Mouse (Mus musculus) midbrain, embryonic 12.5 days (tissue): ENCODE measurements around the gene Rhcg. TPM values are rescaled to one million over a fixed set of nuclear protein-coding genes. Genes with fewer than 3 reads are reported as not detected.

ENCODE experiments used
- ATAC-seq: fragments of 200-750 bp; cut with Nextera tagmentation; 2 replicates; pipeline ENCODE4 v1.8.0; 2017; ENCODE audit warnings: low read depth, moderate TSS enrichment, moderate library complexity; ENCODE audit not compliant: low FRiP score
- H3K27ac ChIP-seq: fragments of 300-500 bp; sonication (generic); replicated peaks from 2 replicates; pipeline ENCODE4 v1.5.1; 2016; ENCODE audit warnings: mild to moderate bottlenecking
- H3K27me3 ChIP-seq: fragments of 300-500 bp; sonication (generic); 2 replicates; pipeline ENCODE4 v1.6.1; 2016; ENCODE audit warnings: mild to moderate bottlenecking
- H3K36me3 ChIP-seq: fragments of 300-500 bp; sonication (generic); 2 replicates; pipeline ENCODE4 v1.6.1; 2016
- H3K4me1 ChIP-seq: fragments of 300-500 bp; sonication (generic); 2 replicates; pipeline ENCODE4 v1.6.1; 2016
- H3K4me2 ChIP-seq: fragments of 300-500 bp; sonication (generic); replicated peaks from 2 replicates; pipeline ENCODE4 v1.6.1; 2016; ENCODE audit warnings: mild to moderate bottlenecking, moderate library complexity
- H3K4me3 ChIP-seq: fragments of 300-500 bp; sonication (generic); 2 replicates; pipeline ENCODE4 v1.5.1; 2016; ENCODE audit warnings: mild to moderate bottlenecking
- H3K9ac ChIP-seq: fragments of 300-500 bp; sonication (generic); replicated peaks from 2 replicates; pipeline ENCODE4 v1.6.1; 2016; ENCODE audit warnings: mild to moderate bottlenecking, moderate library complexity
- H3K9me3 ChIP-seq: fragments of 300-500 bp; sonication (generic); 2 replicates; pipeline ENCODE4 v1.6.1; 2016; ENCODE audit warnings: mild to moderate bottlenecking
- WGBS: fragments of 180-500 bp; shearing (Covaris S2); methylation state at CpG from one replicate; pipeline ENCODE4 v1.1.7; 2016; 5-methylcytosine and 5-hydroxymethylcytosine counted together
- polyA plus RNA-seq: library from polyadenylated mRNA; unstranded; fragments of >200 nt; fragmentation: Nextera tagmentation; extraction: Ambion mirVana; gene quantifications from 2 replicates; pipeline ENCODE4 v1.2.1, GENCODE M21; 2016

The Rhcg gene
- polyA plus RNA-seq, result 1.5 and 2.2 TPM in 2 replicates

DNA sequence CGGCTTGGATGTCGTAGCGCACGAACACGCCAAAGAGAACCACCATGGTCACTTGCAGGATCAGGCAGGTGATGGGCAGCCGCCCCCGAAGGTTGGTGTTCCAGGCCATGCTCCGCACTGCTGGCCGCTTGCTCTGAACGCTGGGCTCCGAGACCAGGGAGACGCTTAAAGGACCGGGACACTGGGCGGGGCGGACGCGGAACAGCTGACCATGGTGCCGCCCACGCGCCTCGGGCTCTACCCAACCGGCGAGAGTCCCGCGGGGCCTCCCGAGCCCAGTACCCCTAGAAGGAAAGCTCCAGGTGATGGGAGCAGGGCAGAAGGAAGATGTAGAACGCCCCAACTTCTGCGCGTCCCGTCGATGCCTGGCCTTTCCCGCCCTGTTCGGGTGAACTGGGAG, at the start of gene Rhcg:
Gene Rhcg, minus strand, starts transcription at position 240 of the 400 bp plus-strand sequence.
- Histone ChIP-seq H3K36me3 (no peaks in the 10 kb centered on the region), H3K9ac (no peak within 1 kb of the TSS), H3K9me3 (no peaks in the 10 kb centered on the region), H3K4me3 (peak within 1 kb of the TSS; percentile 21), H3K4me2 (peak within 1 kb of the TSS; percentile 38), H3K4me1 (peaks cover 9% of the 10 kb centered on the region), H3K27me3 (peaks cover 53% of the 10 kb centered on the region), H3K27ac (no peak within 1 kb of the TSS)
- no peak for ATAC-seq
- WGBS, result 11% methylated on average over 33 of the region's 33 CpGs

DNA sequence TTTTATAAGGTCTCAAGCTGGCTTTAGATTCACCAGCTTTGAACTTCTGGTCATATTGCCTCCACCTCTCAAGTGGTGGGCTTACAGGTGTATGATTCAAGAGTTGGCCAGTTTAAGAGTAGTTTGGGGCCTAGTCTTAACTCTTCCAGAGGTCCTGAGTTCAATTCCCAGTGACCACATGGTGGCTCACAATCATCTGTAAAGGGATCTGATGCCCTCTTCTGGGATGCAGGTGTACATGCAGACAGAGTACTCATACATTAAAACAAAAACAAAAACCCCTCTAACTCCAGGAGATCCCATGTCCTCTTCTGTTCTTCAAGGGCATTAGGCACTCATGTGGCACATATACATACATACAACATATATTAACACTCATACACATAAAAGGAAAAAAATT, 49.2 kb upstream of the Rhcg start:
- Histone ChIP-seq H3K4me1 (peaks cover 25% of the 10 kb centered on the region), H3K27ac (no peak overlapping the region), H3K4me3 (no peak overlapping the region), H3K36me3 (peaks cover 37% of the 10 kb centered on the region), H3K4me2 (no peak overlapping the region), H3K9ac (no peak overlapping the region), H3K27me3 (no peaks in the 10 kb centered on the region), H3K9me3 (no peaks in the 10 kb centered on the region)
- ATAC-seq, result no peak

DNA sequence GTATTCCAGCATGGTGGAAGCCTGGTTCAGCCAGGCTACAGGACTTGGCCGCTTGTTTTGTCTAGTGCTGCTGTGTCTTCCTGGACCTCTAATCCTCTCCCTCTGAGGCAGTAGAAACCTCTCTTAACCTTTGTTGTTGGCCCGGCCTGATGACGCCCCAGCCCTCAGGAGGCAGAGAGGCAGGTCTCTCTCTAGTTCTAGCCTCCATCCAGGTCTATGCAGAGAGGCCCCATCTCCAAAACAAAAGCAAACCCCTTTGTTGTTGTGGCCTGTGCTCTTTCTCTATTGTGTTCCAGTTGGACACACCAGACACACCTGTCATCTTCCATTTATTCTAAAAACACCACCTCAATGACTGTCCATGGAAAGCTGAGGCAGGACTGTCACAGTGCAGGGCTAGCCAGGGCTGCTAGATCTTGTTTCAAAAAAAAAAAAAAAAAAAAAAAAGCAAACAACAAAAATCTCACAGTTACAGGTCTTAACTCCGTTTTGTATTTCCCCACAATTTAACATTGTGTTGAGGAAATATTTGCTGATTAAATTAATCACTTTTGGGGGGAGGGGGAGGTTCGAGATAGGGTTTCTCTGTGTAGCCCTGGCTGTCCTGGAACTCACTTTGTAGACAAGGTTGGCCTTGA, 43.9 kb upstream of the Rhcg start:
- WGBS, result 16% methylated on average over 5 of the region's 5 CpGs
- Histone ChIP-seq H3K36me3 (peaks cover 4% of the 10 kb centered on the region; the same call in 1 of the 2 replicates), H3K4me3 (peak overlapping the region; percentile 93), H3K9me3 (no peaks in the 10 kb centered on the region), H3K9ac (peak overlapping the region; percentile 84), H3K27me3 (no peaks in the 10 kb centered on the region), H3K27ac (no peak overlapping the region), H3K4me1 (peaks cover 38% of the 10 kb centered on the region), H3K4me2 (peak overlapping the region; percentile 98)
- ATAC-seq, result no peak

DNA sequence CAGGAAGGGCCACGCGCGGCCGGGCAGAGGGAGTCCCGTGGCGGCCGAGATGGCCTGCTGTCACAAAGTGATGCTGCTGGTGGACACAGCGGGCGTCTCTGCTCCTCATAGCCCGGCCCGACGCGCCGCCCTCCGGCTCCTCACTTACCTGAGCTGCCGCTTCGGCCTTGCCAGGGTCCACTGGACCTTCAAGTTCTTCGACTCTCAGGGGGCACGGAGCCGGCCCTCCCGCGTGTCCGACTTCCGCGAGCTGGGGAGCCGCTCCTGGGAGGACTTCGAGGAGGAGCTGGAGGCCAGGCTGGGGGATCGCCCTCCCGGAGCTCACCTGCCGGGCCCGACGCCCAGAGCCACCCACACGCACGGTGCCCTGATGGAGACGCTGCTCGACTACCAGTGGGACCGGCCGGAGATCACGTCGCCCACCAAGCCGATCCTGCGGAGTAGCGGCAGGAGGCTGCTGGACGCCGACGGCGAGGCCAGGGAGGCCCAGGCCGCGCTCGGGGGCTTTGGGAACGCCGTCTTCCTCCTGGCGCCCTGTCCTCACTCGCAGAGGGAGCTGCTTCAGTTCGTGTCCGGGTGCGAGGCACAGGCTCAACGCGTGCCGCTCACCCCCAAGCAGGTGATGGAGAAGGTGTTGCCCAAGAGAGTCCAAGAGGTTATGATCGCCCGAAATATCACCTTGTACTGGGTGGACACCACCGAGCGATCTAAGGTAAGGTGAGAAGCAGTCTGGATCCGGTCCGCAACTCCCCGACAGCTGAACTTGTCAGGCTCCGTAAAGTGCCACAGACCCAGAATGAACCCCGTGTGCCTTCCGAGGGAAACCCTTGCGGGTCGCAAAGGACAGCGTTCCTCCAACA, 43.1 kb upstream of the Rhcg start:
- Histone ChIP-seq H3K4me3 (peak overlapping the region; percentile 93), H3K9ac (peak overlapping the region; percentile 84), H3K4me2 (peak overlapping the region; percentile 98), H3K9me3 (no peaks in the 10 kb centered on the region), H3K27me3 (no peaks in the 10 kb centered on the region), H3K4me1 (peaks cover 38% of the 10 kb centered on the region), H3K27ac (0 out of 2 replicates have a peak overlapping the region, but pooled peaks have one; percentile 35), H3K36me3 (peaks cover under 1% of the 10 kb centered on the region; the same call in 1 of the 2 replicates)
- peak; percentile 17; the same call in 1 of the 2 replicates for ATAC-seq
- WGBS, result 1% methylated on average over 73 of the region's 73 CpGs

DNA sequence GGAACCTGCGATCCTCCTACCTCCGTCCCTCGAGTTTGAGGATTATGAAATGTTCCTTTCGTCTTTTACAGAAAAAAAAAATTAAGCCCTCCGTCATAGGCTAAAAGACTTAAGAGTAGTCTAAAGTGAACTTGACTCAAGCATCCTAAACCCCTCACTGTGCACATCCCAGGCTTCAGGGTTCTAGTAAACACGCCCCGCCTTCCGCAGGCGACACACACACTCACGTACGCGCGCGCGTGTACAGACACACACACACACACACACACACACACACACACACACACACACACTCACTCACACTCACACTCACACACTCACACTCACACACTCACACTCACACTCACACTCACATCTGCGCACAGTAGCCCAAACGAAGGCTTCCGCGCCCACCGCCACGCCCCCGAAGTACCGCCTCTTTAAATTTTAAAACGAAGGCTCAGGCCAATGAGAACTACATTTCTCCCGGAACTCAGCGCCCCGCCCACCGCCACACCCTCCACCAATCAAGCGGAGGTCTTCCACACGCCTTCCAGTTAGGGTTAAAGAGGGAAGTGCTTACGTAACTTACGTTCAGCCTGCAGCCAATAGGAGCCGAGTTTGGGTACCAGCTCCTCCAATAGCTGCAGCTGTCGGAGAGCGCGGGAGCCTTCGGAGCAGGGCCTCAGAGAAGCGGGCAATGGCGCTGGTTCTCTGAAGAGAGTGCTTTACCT, 42.3 kb upstream of the Rhcg start, which contains the start of gene Ticrr:
Gene Ticrr, plus strand, starts transcription at position 619 of the 713 bp plus-strand sequence.
- Histone ChIP-seq H3K9ac (peak within 1 kb of the TSS; percentile 84), H3K36me3 (no peaks in the 10 kb centered on the region), H3K27ac (0 out of 2 replicates have a peak within 1 kb of the TSS, but pooled peaks have one; percentile 35), H3K9me3 (no peaks in the 10 kb centered on the region), H3K4me2 (peak within 1 kb of the TSS; percentile 98), H3K4me1 (peaks cover 38% of the 10 kb centered on the region), H3K4me3 (peak within 1 kb of the TSS; percentile 93), H3K27me3 (no peaks in the 10 kb centered on the region)
- ATAC-seq, result peak; percentile 99
- WGBS, result under 1% methylated on average over 38 of the region's 39 CpGs

DNA sequence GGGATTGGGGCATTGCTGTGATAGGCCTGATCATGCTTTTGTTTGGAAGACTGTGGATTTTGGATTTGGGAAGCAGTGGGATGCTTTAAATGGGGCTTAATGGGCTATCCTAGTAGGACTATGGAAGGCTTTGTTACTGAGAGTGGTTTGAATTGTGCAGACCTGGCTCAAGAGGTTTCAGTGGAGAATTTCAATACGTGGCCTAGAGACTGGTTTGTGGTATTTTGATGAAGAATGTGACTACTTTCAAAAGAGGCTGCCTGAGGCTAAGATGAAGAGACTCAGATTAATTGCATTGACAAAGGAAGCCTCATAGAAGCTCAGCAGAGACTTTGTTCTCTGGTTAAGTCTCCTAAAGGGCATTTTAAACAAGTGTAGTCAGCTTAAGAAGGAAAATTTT, 37.1 kb upstream of the Rhcg start:
- 21% methylated on average over 1 of the region's 1 CpGs for WGBS
- Histone ChIP-seq H3K9ac (no peak overlapping the region), H3K36me3 (no peaks in the 10 kb centered on the region), H3K9me3 (no peaks in the 10 kb centered on the region), H3K4me3 (no peak overlapping the region), H3K27me3 (no peaks in the 10 kb centered on the region), H3K4me1 (peaks cover 5% of the 10 kb centered on the region; the same call in 1 of the 2 replicates), H3K4me2 (no peak overlapping the region), H3K27ac (no peak overlapping the region)
- ATAC-seq, result no peak

DNA sequence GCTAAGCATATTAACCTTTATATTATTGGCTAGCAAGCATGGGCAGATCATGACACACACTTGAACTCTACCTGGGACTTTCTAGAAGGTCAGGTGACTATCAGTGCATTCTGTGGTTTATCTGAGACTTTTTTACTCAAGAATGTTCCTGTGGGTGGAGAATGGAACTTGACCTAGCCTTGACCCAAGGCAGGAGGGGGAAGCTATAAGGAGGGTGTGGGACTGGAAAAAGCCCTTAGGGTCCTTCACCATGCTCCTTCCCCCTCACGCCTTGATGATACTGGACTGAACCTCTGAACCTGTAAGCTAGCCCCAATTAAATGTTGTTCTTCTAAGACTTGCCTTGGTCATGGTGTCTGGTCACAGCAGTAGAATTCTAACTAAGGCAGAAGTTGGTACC, 36.7 kb upstream of the Rhcg start:
- peaks cover 2% of the 10 kb centered on the region; the same call in 1 of the 2 replicates for H3K4me1 ChIP-seq
- no peaks in the 10 kb centered on the region for H3K9me3 ChIP-seq
- no peak overlapping the region for H3K27ac ChIP-seq
- no peak overlapping the region for H3K4me2 ChIP-seq
- H3K4me3 ChIP-seq, result no peak overlapping the region
- no peak for ATAC-seq
- H3K27me3 ChIP-seq, result no peaks in the 10 kb centered on the region
- no peaks in the 10 kb centered on the region for H3K36me3 ChIP-seq
- H3K9ac ChIP-seq, result no peak overlapping the region
- 74% methylated on average over 1 of the region's 1 CpGs for WGBS

DNA sequence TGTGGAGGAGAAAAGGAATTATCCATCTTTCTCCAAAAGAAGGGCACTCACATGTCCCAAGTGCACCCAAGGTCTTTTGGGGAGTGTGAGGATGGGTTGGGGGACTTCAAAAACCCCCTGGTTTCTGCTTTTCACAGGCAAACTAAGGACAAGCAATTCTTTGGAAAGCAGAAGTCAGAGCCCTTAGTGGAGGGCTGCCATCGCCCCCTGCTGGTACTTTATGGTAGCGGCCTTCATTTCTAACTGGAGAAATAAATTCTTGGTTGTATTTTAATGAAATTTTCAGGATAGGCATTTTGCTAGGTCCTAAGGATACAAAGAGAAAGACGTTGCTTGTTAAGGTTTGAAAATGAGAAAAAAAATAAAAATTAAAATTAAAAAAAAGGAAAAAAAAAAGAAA, 31.5 kb upstream of the Rhcg start:
- no peak overlapping the region for H3K4me3 ChIP-seq
- H3K9ac ChIP-seq, result no peak overlapping the region
- H3K27ac ChIP-seq, result no peak overlapping the region
- no peaks in the 10 kb centered on the region for H3K36me3 ChIP-seq
- H3K4me2 ChIP-seq, result no peak overlapping the region
- WGBS, result 12% methylated on average over 3 of the region's 3 CpGs
- ATAC-seq, result no peak
- no peaks in the 10 kb centered on the region for H3K9me3 ChIP-seq
- no peaks in the 10 kb centered on the region for H3K4me1 ChIP-seq
- H3K27me3 ChIP-seq, result no peaks in the 10 kb centered on the region

DNA sequence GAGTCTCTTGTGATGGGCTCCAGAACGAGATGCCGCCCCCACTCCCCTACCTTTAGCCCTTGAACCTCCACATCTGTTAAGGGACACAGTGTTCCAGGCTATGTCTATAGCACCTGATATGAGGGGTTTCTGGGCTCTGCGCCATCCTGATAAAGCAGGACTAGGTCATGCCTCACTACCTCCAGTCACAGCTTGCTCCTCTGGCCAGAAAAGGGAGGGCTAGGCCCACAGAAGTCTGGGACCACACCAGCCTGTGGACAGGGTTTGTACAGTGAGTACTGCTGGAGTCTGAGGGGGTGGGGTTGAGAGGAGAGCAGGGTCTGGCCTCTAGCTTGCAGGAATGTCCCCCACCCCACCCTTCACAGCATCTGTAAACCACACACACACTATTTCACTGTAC, 29.8 kb upstream of the Rhcg start:
- Histone ChIP-seq H3K4me2 (no peak overlapping the region), H3K9ac (no peak overlapping the region), H3K36me3 (no peaks in the 10 kb centered on the region), H3K4me1 (no peaks in the 10 kb centered on the region), H3K4me3 (no peak overlapping the region), H3K27me3 (no peaks in the 10 kb centered on the region), H3K9me3 (no peaks in the 10 kb centered on the region), H3K27ac (no peak overlapping the region)
- 79% methylated on average over 3 of the region's 3 CpGs for WGBS
- ATAC-seq, result no peak

DNA sequence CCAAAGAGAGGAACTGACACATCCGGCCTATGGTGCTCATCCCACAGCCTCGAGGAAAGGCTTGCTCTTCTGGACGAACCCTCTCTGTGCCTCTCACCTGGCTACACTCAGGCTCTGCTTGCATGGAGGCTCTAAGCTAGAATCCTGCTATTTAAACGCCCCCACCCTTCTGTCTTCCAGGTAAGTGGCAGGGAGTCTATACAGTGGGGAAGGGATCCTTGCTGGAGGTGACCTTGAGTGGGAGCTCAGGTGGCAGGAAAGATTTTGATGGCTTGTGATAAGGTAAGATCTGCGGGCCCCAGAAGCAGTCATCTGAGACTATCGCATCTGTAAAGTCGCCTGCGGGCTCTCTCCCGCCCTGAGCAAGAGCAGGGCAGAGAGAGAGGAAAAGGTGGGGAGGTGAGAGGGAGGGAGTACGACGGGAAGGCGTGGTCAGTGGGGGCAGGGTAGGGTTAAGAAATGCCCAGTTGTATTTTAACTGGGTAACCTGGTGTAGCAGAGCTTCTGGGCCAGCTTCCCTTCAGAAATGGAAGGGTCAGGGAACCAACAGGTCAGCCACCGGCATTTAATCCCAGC, 14.4 kb upstream of the Rhcg start:
- WGBS, result 29% methylated on average over 13 of the region's 13 CpGs
- H3K9ac ChIP-seq, result no peak overlapping the region
- H3K27me3 ChIP-seq, result peaks cover 5% of the 10 kb centered on the region; the same call in 1 of the 2 replicates
- no peaks in the 10 kb centered on the region for H3K36me3 ChIP-seq
- ATAC-seq, result no peak
- H3K4me1 ChIP-seq, result no peaks in the 10 kb centered on the region
- H3K4me2 ChIP-seq, result no peak overlapping the region
- H3K9me3 ChIP-seq, result no peaks in the 10 kb centered on the region
- H3K27ac ChIP-seq, result no peak overlapping the region
- no peak overlapping the region for H3K4me3 ChIP-seq

DNA sequence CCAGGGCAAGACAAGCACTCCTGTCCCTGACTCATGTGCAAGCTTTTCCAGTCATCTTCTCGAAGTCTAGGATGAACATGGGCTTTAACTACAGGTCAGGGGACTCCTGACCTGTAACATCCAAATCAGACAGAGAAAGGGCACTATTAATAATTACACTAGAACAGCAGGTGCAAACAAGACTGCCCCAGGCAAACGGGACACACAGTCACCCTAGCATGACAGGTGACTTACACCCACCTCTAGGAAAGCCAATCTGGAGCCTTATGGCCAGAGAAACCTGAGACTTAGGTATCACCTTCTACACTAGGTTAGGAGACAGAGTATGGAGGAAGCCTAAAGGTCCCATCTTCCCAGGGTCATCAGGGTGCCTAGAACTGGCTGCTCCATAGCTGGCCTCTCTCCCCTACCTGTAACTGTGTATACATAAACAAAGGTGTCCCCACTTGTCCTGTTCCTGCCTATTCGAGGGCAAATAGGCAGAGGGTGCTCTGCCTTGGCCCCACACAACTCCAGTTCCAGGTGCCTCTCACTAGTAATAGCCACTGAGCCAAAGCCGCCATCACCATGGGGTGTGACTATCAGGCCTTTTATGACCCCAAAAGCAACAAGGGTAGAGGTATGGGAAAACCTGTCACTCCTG, 10.9 kb upstream of the Rhcg start:
- Histone ChIP-seq H3K27ac (no peak overlapping the region), H3K36me3 (no peaks in the 10 kb centered on the region), H3K4me1 (no peaks in the 10 kb centered on the region), H3K9ac (no peak overlapping the region), H3K4me3 (no peak overlapping the region), H3K9me3 (no peaks in the 10 kb centered on the region), H3K27me3 (0 out of 2 replicates have a peak, but pooled peaks cover 5% of the 10 kb centered on the region), H3K4me2 (no peak overlapping the region)
- WGBS, result 73% methylated on average over 4 of the region's 4 CpGs
- no peak for ATAC-seq
